In the genomic region with DNA sequence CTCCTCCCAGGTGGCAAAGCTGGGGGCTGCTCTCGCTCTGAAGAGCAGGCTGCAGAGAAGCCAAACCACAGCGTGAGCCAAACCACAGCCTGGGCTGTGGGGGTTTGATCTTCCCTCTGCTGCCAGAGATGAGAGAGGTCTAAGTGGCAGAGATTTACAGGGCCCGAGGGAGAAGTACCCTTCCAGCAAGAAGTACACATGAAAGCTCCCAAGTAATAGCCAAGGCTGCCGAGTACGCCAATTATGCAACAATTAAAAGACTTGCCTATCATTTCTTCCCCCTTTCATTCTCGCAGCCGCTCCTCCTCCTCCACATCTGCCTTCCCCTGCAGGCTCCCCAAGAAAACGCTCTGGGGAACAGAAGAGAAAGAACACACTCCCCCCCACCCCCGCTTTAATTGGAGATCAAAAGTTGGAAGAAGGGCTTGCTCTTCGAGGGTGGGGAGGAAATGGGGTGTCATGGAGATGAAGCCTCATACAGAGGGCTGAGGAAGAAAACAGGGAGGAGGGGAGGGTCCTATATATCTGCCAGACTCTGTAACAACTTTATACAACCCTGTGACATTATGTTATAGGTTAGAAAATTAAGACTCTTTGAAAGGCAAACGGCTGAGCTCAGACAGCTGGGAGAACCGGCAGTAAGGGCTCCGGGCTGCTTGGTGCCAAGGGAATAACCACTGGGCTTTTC, we compare ENCODE assay signal across 9 mouse cellular contexts. TPM values are rescaled to one million over a fixed set of nuclear protein-coding genes. Genes with fewer than 3 reads are reported as not detected.
A peak's percentile ranks its signal among the peaks of the same experiment; 100 is the strongest.
DNase-seq lines count a peak whose midpoint lies in the region; ATAC-seq and TF ChIP-seq lines count a peak whose summit lies in the region.
"Had no signal": no experiment of that assay in that cellular context is flagged by ENCODE, and none has a peak within 500 bp of the region (broad histone marks: within the 10 kb centered on the region; RNA-seq: fewer than 3 reads in every experiment).

No protein-coding gene starts in this region.

- 0 out of 2 replicates have a peak overlapping the region, but pooled peaks have one; percentile 8 for H3K27ac ChIP-seq in heart, embryonic 13.5 days (replicated peaks)
- H3K27ac ChIP-seq in heart, adult 2 months = no peak overlapping the region
- H3K27ac ChIP-seq in forebrain, postnatal 0 days (ENCODE audit: low read depth, low read length) = peak overlapping the region; percentile 50; the same call in 1 of the 2 replicates

- no peak overlapping the region for H3K9ac ChIP-seq in heart, embryonic 13.5 days
- H3K9ac ChIP-seq in heart, adult 2 months (ENCODE audit: low read depth, low read length) = no peak overlapping the region
- H3K9ac ChIP-seq in forebrain, postnatal 0 days = no peak overlapping the region

- H3K27me3 ChIP-seq in heart, embryonic 13.5 days (replicated peaks) = no peaks in the 10 kb centered on the region
- no peaks in the 10 kb centered on the region for H3K27me3 ChIP-seq in heart, adult 2 months (ENCODE audit: control insufficient read depth, insufficient read depth, low read length)
- no peaks in the 10 kb centered on the region for H3K27me3 ChIP-seq in forebrain, postnatal 0 days (ENCODE audit: insufficient read depth, low read length)

- no peaks in the 10 kb centered on the region for H3K36me3 ChIP-seq in heart, embryonic 13.5 days
- H3K36me3 ChIP-seq in heart, adult 2 months (ENCODE audit: control insufficient read depth, insufficient read depth, low read length) = no peaks in the 10 kb centered on the region
- H3K36me3 ChIP-seq in forebrain, postnatal 0 days (ENCODE audit: insufficient read depth) = no peaks in the 10 kb centered on the region

- 47% methylated on average over 13 of the region's 13 CpGs for WGBS in heart, embryonic 13.5 days
- WGBS in heart, adult 2 months = 43% methylated on average over 13 of the region's 13 CpGs
- WGBS in forebrain, postnatal 0 days = 10% methylated on average over 13 of the region's 13 CpGs

- no peak for DNase-seq in heart, adult 2 months
- DNase-seq in ovary, adult 18-20 months (ENCODE audit: low spot score) = peak; percentile 36
- DNase-seq in ovary, postnatal 14 days (ENCODE audit: low spot score) = no peak
- peak; percentile 43 for DNase-seq in forebrain, postnatal 0 days
- peak; percentile 40 for DNase-seq in telencephalon, adult 2 months (ENCODE audit: low read depth, low spot score)
- DNase-seq in heart, postnatal 25 days (ENCODE audit: low spot score) = no peak
- DNase-seq in layer of hippocampus, adult 9-10 months (ENCODE audit: low spot score) = no peak
- DNase-seq: gastrocnemius, postnatal 36 days had no signal

- H3K9me3 ChIP-seq in heart, embryonic 13.5 days = no peaks in the 10 kb centered on the region
- H3K9me3 ChIP-seq in forebrain, postnatal 0 days (ENCODE audit: low read length) = no peaks in the 10 kb centered on the region

- TF ChIP-seq EP300 in heart, adult 2 months (IDR thresholded peaks at IDR 0.05; ENCODE audit: insufficient read depth, low read depth, low read length) = no peak

- intact Hi-C loops in heart, adult 2 months (cut with DNase I) = no loop called here
- intact Hi-C loops in heart, postnatal 25 days (cut with DNase I) = no loop called here

- H3K4me3 ChIP-seq in heart, embryonic 13.5 days = no peak overlapping the region
- H3K4me3 ChIP-seq in heart, adult 2 months = no peak overlapping the region
- no peak overlapping the region for H3K4me3 ChIP-seq in forebrain, postnatal 0 days (ENCODE audit: low read depth, low read length)

- no peaks in the 10 kb centered on the region for H3K79me2 ChIP-seq in heart, adult 2 months (replicated peaks; ENCODE audit: control insufficient read depth, insufficient read depth, low read length)

- H3K4me1 ChIP-seq in heart, embryonic 13.5 days = peaks cover 84% of the 10 kb centered on the region
- peaks cover 12% of the 10 kb centered on the region for H3K4me1 ChIP-seq in heart, adult 2 months (ENCODE audit: control insufficient read depth, insufficient read depth, low read length)
- H3K4me1 ChIP-seq in forebrain, postnatal 0 days (ENCODE audit: insufficient read depth) = 0 out of 2 replicates have a peak, but pooled peaks cover 16% of the 10 kb centered on the region

- no peak for TF ChIP-seq POLR2A in heart, adult 2 months (IDR thresholded peaks at IDR 0.05; ENCODE audit: insufficient read depth, low read depth, low read length)

- TF ChIP-seq CTCF in heart, adult 2 months (IDR thresholded peaks at IDR 0.05) = no peak
- no peak for TF ChIP-seq CTCF in forebrain, postnatal 0 days (IDR thresholded peaks at IDR 0.05; ENCODE audit: low read depth)

- 0 out of 2 replicates have a peak overlapping the region, but pooled peaks have one; percentile 16 for H3K4me2 ChIP-seq in heart, embryonic 13.5 days
- peak overlapping the region; percentile 15; the same call in 1 of the 2 replicates for H3K4me2 ChIP-seq in forebrain, postnatal 0 days (ENCODE audit: low read depth)

- no peak for ATAC-seq in heart, embryonic 13.5 days (ENCODE audit: extremely low read depth, insufficient number of reproducible peaks, low FRiP score, low TSS enrichment)
- ATAC-seq in forebrain, postnatal 0 days = peak; percentile 63

RNA-seq across cellular contexts. Expression of gene Ube2t, which starts 56.9 kb away (rescaled TPM):
- polyA plus RNA-seq in heart, embryonic 13.5 days (2015; fragmentation: Nextera tagmentation; extraction: Ambion mirVana) = 42.5 and 51.5 TPM in 2 replicates
- 1 to 10 TPM; 5.9 TPM for total RNA-seq in heart, adult 2 months (2021)
- 3.0 and 3.2 TPM in 2 replicates for polyA plus RNA-seq in heart, adult 2 months (2012; rRNA removed)
- 5.7 and 5.8 TPM in 2 replicates for total RNA-seq in forebrain, postnatal 0 days (2014; rRNA removed)
- polyA plus RNA-seq in forebrain, postnatal 0 days (2015; fragmentation: Nextera tagmentation; extraction: Ambion mirVana) = 8.7 and 9.0 TPM in 2 replicates
- 1 to 10 TPM; 4.4 to 7.6 TPM for total RNA-seq in heart, postnatal 25 days (2021)

Comparison
In these comparisons a context has a peak if more than half of its experiments do, and no peak if none do; other contexts are left out.
1. DNase-seq: peak in ovary, adult 18-20 months (single experiment), forebrain, postnatal 0 days (single experiment) and telencephalon, adult 2 months (single experiment); none in heart, adult 2 months (0 of 2), ovary, postnatal 14 days (single experiment), heart, postnatal 25 days (single experiment) and layer of hippocampus, adult 9-10 months (single experiment).